Mouse (Mus musculus) brain, embryonic 14.5 days (tissue): ENCODE results near the gene Gm28171.
"Not testable (repeated sequence)": the region's sequence is repeated elsewhere in the genome, so short reads cannot be mapped to it uniquely, and the experiment has no call there.

Experiments used
- CTCF ChIP-seq: fragments of 200-500 bp; IDR thresholded peaks from 2 replicates; pipeline ENCODE4 v1.5.1; 2012; ENCODE audit warnings: inconsistent platforms, mild to moderate bottlenecking, moderate library complexity, borderline replicate concordance; ENCODE audit not compliant: insufficient read depth, insufficient read length; ENCODE audit errors: extremely low read depth
- POLR2A ChIP-seq: fragments of 200-500 bp; IDR thresholded peaks from 2 replicates; pipeline ENCODE4 v1.6.1; 2012; ENCODE audit warnings: mild to moderate bottlenecking, inconsistent platforms, borderline replicate concordance; ENCODE audit not compliant: poor library complexity, insufficient read depth, insufficient read length, severe bottlenecking; ENCODE audit errors: extremely low read depth

GRCm38 (mm10) chrY:5793095-5793494, at the start of gene Gm28171:
- TF ChIP-seq POLR2A, CTCF: not testable (repeated sequence)
